Mouse (Mus musculus) cortical plate, adult 2 months (tissue): ENCODE measurements around the gene Lmx1b.

Source experiments
- CTCF ChIP-seq: fragments of 200-500 bp; IDR thresholded peaks from 2 replicates; pipeline ENCODE4 v1.5.1; 2011; ENCODE audit warnings: mild to moderate bottlenecking, control low read depth, low read length; ENCODE audit not compliant: insufficient read depth; ENCODE audit errors: extremely low read depth
- POLR2A ChIP-seq: fragments of 200-500 bp; IDR thresholded peaks from 2 replicates; pipeline ENCODE4 v1.6.1; 2011; ENCODE audit warnings: mild to moderate bottlenecking, low read length, control low read depth; ENCODE audit not compliant: insufficient read depth; ENCODE audit errors: extremely low read depth

DNA sequence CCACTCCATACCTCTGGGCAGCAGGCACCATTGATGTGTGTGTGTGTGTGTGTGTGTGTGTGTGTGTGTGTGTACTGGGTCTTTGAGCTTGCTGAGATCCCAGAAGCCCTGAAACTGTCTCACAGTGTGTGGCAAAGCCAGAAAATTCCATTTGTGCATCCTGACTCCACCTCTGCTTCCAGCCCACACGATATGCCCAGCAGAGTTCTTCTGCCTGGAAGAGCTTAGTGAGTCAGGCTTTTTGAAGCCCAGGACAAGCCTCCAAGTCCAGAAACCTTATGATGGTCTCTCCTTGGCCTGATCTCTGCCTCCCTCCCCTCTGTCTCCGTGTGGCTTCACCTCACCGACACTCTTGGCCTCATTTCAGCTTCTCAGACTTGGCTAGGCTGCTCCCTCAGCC lies 9.1 kb upstream of the Lmx1b start:
- TF ChIP-seq CTCF = no peak
- TF ChIP-seq POLR2A = no peak
